Mouse (Mus musculus): ENCODE measurements around the gene Antxr1. TPM values are rescaled to one million over a fixed set of nuclear protein-coding genes. Genes with fewer than 3 reads are reported as not detected.

Gene Antxr1
- 25.1 TPM for polyA plus RNA-seq (2021)

- DNase-seq (ENCODE audit: low read depth, low spot score) (no peak), ATAC-seq (no peak)
- in situ Hi-C loops (cut with MboI; ENCODE audit: low pct_unique_long_range_greater_than_20kb) = no loop called here
- ChIA-PET POLR2A (interaction anchor here (0.7 kb wide), 4 partner anchors 46 to 269 kb away, joined by 5 to 11 read pairs (median 7); no protein-coding TSS in a partner anchor), CTCF (interaction anchor here (0.8 to 3.3 kb wide), 5 partner anchors 9 to 238 kb away, joined by 3 to 30 read pairs (median 4); no protein-coding TSS in a partner anchor)
- H3K27me3 ChIP-seq = peaks cover 24% of the 10 kb centered on the region
- TF ChIP-seq CTCF (IDR thresholded peaks at IDR 0.05) = peak; percentile 76
Measured at GRCm38 (mm10) chr6:87335091-87335934, at the start of gene Antxr1. Antxr1 (minus strand) TSS chr6:87335821.

- DNase-seq (ENCODE audit: low read depth, low spot score) = no peak
- H3K27me3 ChIP-seq = peaks cover 17% of the 10 kb centered on the region
- TF ChIP-seq CTCF (IDR thresholded peaks at IDR 0.05) = no peak
- POLR2A ChIA-PET = no interaction called here
- no peak for ATAC-seq
- in situ Hi-C loops (cut with MboI; ENCODE audit: low pct_unique_long_range_greater_than_20kb) = loop anchor here (5.0 kb wide), 1 partner anchor 282 kb away; the partner anchor contains the start of gene D6Ertd527e
- CTCF ChIA-PET = interaction anchor here (1.8 kb wide), 1 partner anchor 283 kb away, joined by 7 read pairs; no protein-coding TSS in a partner anchor
Measured at GRCm38 (mm10) chr6:87384761-87385160, 49.1 kb upstream of the Antxr1 start.

GRCm38 (mm10) chr6:87383926-87384691 is 48.5 kb upstream of the Antxr1 start:
- TF ChIP-seq CTCF (IDR thresholded peaks at IDR 0.05) = peak; percentile 36
- ATAC-seq (no peak), DNase-seq (ENCODE audit: low read depth, low spot score) (no peak)
- ChIA-PET POLR2A (no interaction called here), CTCF (no interaction called here)
- in situ Hi-C loops (cut with MboI; ENCODE audit: low pct_unique_long_range_greater_than_20kb) = no loop called here
- H3K27me3 ChIP-seq = peaks cover 19% of the 10 kb centered on the region

- TF ChIP-seq CTCF (IDR thresholded peaks at IDR 0.05) = no peak
- no peak for ATAC-seq
- peaks cover 82% of the 10 kb centered on the region for H3K27me3 ChIP-seq
- ChIA-PET POLR2A (no interaction called here), CTCF (interaction anchor here (1.0 kb wide), 2 partner anchors 23 to 30 kb away, joined by 3 read pairs; no protein-coding TSS in a partner anchor)
- in situ Hi-C loops (cut with MboI; ENCODE audit: low pct_unique_long_range_greater_than_20kb) = no loop called here
- no peak for DNase-seq (ENCODE audit: low read depth, low spot score)
Measured at GRCm38 (mm10) chr6:87373057-87373456, 37.4 kb upstream of the Antxr1 start, which contains the start of gene Gkn2. Gkn2 (plus strand) TSS chr6:87373357.

GRCm38 (mm10) chr6:87369223-87369622 is 33.6 kb upstream of the Antxr1 start:
- TF ChIP-seq CTCF (IDR thresholded peaks at IDR 0.05) = no peak
- ATAC-seq = no peak
- CTCF ChIA-PET = interaction anchor here (1.2 kb wide), 1 partner anchor 13 kb away, joined by 3 read pairs; no protein-coding TSS in a partner anchor
- POLR2A ChIA-PET = no interaction called here
- no peak for DNase-seq (ENCODE audit: low read depth, low spot score)
- peaks cover 62% of the 10 kb centered on the region for H3K27me3 ChIP-seq
- in situ Hi-C loops (cut with MboI; ENCODE audit: low pct_unique_long_range_greater_than_20kb) = no loop called here

GRCm38 (mm10) chr6:87354441-87354840 is 18.8 kb upstream of the Antxr1 start:
- ATAC-seq (no peak), DNase-seq (ENCODE audit: low read depth, low spot score) (no peak)
- ChIA-PET CTCF (no interaction called here), POLR2A (no interaction called here)
- in situ Hi-C loops (cut with MboI; ENCODE audit: low pct_unique_long_range_greater_than_20kb) = no loop called here
- H3K27me3 ChIP-seq = peaks cover 23% of the 10 kb centered on the region
- TF ChIP-seq CTCF (IDR thresholded peaks at IDR 0.05) = no peak

GRCm38 (mm10) chr6:87350829-87351228 is 15.2 kb upstream of the Antxr1 start, which contains the start of gene Gkn1:
Gkn1 (minus strand) TSS chr6:87350942.
- ChIA-PET CTCF (no interaction called here), POLR2A (no interaction called here)
- TF ChIP-seq CTCF (IDR thresholded peaks at IDR 0.05) = no peak
- no peak for ATAC-seq
- H3K27me3 ChIP-seq = peaks cover 47% of the 10 kb centered on the region
- in situ Hi-C loops (cut with MboI; ENCODE audit: low pct_unique_long_range_greater_than_20kb) = no loop called here
- DNase-seq (ENCODE audit: low read depth, low spot score) = no peak

- no peak for TF ChIP-seq CTCF (IDR thresholded peaks at IDR 0.05)
- DNase-seq (ENCODE audit: low read depth, low spot score) = no peak
- ChIA-PET POLR2A (interaction anchor here (0.7 kb wide), 1 partner anchor 45 kb away, joined by 6 read pairs; no protein-coding TSS in a partner anchor), CTCF (interaction anchor here (0.8 to 3.3 kb wide), 4 partner anchors 9 to 239 kb away, joined by 3 to 30 read pairs (median 4); no protein-coding TSS in a partner anchor)
- H3K27me3 ChIP-seq = peaks cover 28% of the 10 kb centered on the region
- in situ Hi-C loops (cut with MboI; ENCODE audit: low pct_unique_long_range_greater_than_20kb) = no loop called here
- no peak for ATAC-seq
Measured at GRCm38 (mm10) chr6:87335935-87336295, 294 bp upstream of the Antxr1 start.

- in situ Hi-C loops (cut with MboI; ENCODE audit: low pct_unique_long_range_greater_than_20kb) = no loop called here
- ChIA-PET POLR2A (no interaction called here), CTCF (interaction anchor here (1.1 to 3.3 kb wide), 3 partner anchors 12 to 237 kb away, joined by 4 to 30 read pairs (median 5); no protein-coding TSS in a partner anchor)
- DNase-seq (ENCODE audit: low read depth, low spot score) (no peak), ATAC-seq (no peak)
- peaks cover 17% of the 10 kb centered on the region for H3K27me3 ChIP-seq
- no peak for TF ChIP-seq CTCF (IDR thresholded peaks at IDR 0.05)
Measured at GRCm38 (mm10) chr6:87334361-87335090, 1.1 kb downstream of the Antxr1 start.

GRCm38 (mm10) chr6:87332380-87332779 is 3.2 kb downstream of the Antxr1 start:
- CTCF ChIA-PET = interaction anchor here (0.7 to 1.5 kb wide), 5 partner anchors 9 to 235 kb away, joined by 3 to 7 read pairs (median 3); no protein-coding TSS in a partner anchor
- no peak for TF ChIP-seq CTCF (IDR thresholded peaks at IDR 0.05)
- POLR2A ChIA-PET = no interaction called here
- no peak for ATAC-seq
- in situ Hi-C loops (cut with MboI; ENCODE audit: low pct_unique_long_range_greater_than_20kb) = no loop called here
- no peaks in the 10 kb centered on the region for H3K27me3 ChIP-seq
- no peak for DNase-seq (ENCODE audit: low read depth, low spot score)

All from Patski (cell line).